Mouse (Mus musculus) heart, postnatal 0 days (tissue): Measurements from ENCODE around the gene Elfn1.

ENCODE experiments used
- CTCF ChIP-seq: IDR thresholded peaks from 2 replicates; pipeline ENCODE4 v1.5.1; 2016; ENCODE audit warnings: antibody characterized with exemption, control low read depth, low read depth
- EP300 ChIP-seq: IDR thresholded peaks from 2 replicates; pipeline ENCODE4 v1.6.1; 2016; ENCODE audit warnings: antibody characterized with exemption, low read depth

GRCm38 (mm10) chr5:139905121-139905520, 2.6 kb upstream of the Elfn1 start:
- no peak for TF ChIP-seq CTCF
- TF ChIP-seq EP300 = no peak
